Mouse (Mus musculus): ENCODE measurements around the gene Zfp74. TPM values are rescaled to one million over a fixed set of nuclear protein-coding genes. Genes with fewer than 3 reads are reported as not detected.
A peak's percentile ranks its signal among the peaks of the same experiment; 100 is the strongest.

Gene Zfp74
- polyA plus RNA-seq, 2 experiments: 10.5 to 11.0 TPM

- Histone ChIP-seq H3K36me3 (ENCODE audit: control insufficient read depth, insufficient read depth, low read length) (peaks cover 16% of the 10 kb centered on the region; the same call in 1 of the 2 replicates), H3K4me1 (ENCODE audit: control insufficient read depth, insufficient read depth, low read length) (peaks cover 14% of the 10 kb centered on the region), H3K27ac (replicated peaks; ENCODE audit: low read depth, low read length) (peak within 1 kb of the TSS; percentile 93), H3K4me2 (replicated peaks; ENCODE audit: low read depth, low read length, severe bottlenecking) (peak within 1 kb of the TSS; percentile 75), H3K27me3 (ENCODE audit: control insufficient read depth, insufficient read depth, low read length) (no peaks in the 10 kb centered on the region), H3K4me3 (replicated peaks; ENCODE audit: low read length) (peak within 1 kb of the TSS; percentile 59), H3K9me3 (ENCODE audit: control insufficient read depth, low read length) (no peaks in the 10 kb centered on the region), H3K9ac (ENCODE audit: low read depth, low read length, severe bottlenecking) (peak within 1 kb of the TSS; percentile 58)
- TF ChIP-seq POLR2A (IDR thresholded peaks at IDR 0.05; ENCODE audit: borderline replicate concordance, extremely low read depth, insufficient read depth, insufficient read length): 0 out of 2 replicates have a peak, but pooled peaks have one; percentile 27
- peak; percentile 80 for ATAC-seq (ENCODE audit: low FRiP score, low read depth)
- DNase-seq (ENCODE audit: low spot score): peak; percentile 98
- WGBS: under 1% methylated on average over 22 of the region's 22 CpGs
These were observed 47.8 kb downstream of the Zfp74 start, which contains the start of gene Zfp27 for GRCm38 (mm10) chr7:29905966-29906681. TSS of gene Zfp27 (minus strand) at chr7:29906572.

- Histone ChIP-seq H3K9me3 (ENCODE audit: control insufficient read depth, low read length) (no peaks in the 10 kb centered on the region), H3K36me3 (ENCODE audit: control insufficient read depth, insufficient read depth, low read length) (peaks cover 29% of the 10 kb centered on the region), H3K9ac (ENCODE audit: low read depth, low read length, severe bottlenecking) (no peak overlapping the region), H3K27ac (replicated peaks; ENCODE audit: low read depth, low read length) (no peak overlapping the region), H3K4me1 (ENCODE audit: control insufficient read depth, insufficient read depth, low read length) (peaks cover 5% of the 10 kb centered on the region), H3K4me3 (replicated peaks; ENCODE audit: low read length) (no peak overlapping the region), H3K4me2 (replicated peaks; ENCODE audit: low read depth, low read length, severe bottlenecking) (no peak overlapping the region), H3K27me3 (ENCODE audit: control insufficient read depth, insufficient read depth, low read length) (no peaks in the 10 kb centered on the region)
- ATAC-seq (ENCODE audit: low FRiP score, low read depth) (no peak), DNase-seq (ENCODE audit: low spot score) (no peak)
- 94% methylated on average over 4 of the region's 4 CpGs for WGBS
- no peak for TF ChIP-seq POLR2A (IDR thresholded peaks at IDR 0.05; ENCODE audit: borderline replicate concordance, extremely low read depth, insufficient read depth, insufficient read length)
These were observed 49.8 kb downstream of the Zfp74 start for GRCm38 (mm10) chr7:29904101-29904500.

- Histone ChIP-seq H3K4me1 (ENCODE audit: control insufficient read depth, insufficient read depth, low read length) (no peaks in the 10 kb centered on the region), H3K9ac (ENCODE audit: low read depth, low read length, severe bottlenecking) (no peak overlapping the region), H3K4me3 (replicated peaks; ENCODE audit: low read length) (no peak overlapping the region), H3K36me3 (ENCODE audit: control insufficient read depth, insufficient read depth, low read length) (peaks cover 79% of the 10 kb centered on the region), H3K4me2 (replicated peaks; ENCODE audit: low read depth, low read length, severe bottlenecking) (no peak overlapping the region), H3K27ac (replicated peaks; ENCODE audit: low read depth, low read length) (no peak overlapping the region), H3K27me3 (ENCODE audit: control insufficient read depth, insufficient read depth, low read length) (no peaks in the 10 kb centered on the region), H3K9me3 (ENCODE audit: control insufficient read depth, low read length) (peaks cover 38% of the 10 kb centered on the region)
- ATAC-seq (ENCODE audit: low FRiP score, low read depth) (no peak), DNase-seq (ENCODE audit: low spot score) (no peak)
- no peak for TF ChIP-seq POLR2A (IDR thresholded peaks at IDR 0.05; ENCODE audit: borderline replicate concordance, extremely low read depth, insufficient read depth, insufficient read length)
- WGBS: 93% methylated on average over 4 of the region's 4 CpGs
These were observed 55.5 kb downstream of the Zfp74 start for GRCm38 (mm10) chr7:29898351-29898750.

- no peak for DNase-seq (ENCODE audit: low spot score)
- no peak for TF ChIP-seq POLR2A (IDR thresholded peaks at IDR 0.05; ENCODE audit: borderline replicate concordance, extremely low read depth, insufficient read depth, insufficient read length)
- H3K9ac ChIP-seq (ENCODE audit: low read depth, low read length, severe bottlenecking): no peak overlapping the region
- peaks cover 52% of the 10 kb centered on the region for H3K9me3 ChIP-seq (ENCODE audit: control insufficient read depth, low read length)
- no peak for ATAC-seq (ENCODE audit: low FRiP score, low read depth)
- no peak overlapping the region for H3K27ac ChIP-seq (replicated peaks; ENCODE audit: low read depth, low read length)
- peaks cover 64% of the 10 kb centered on the region for H3K36me3 ChIP-seq (ENCODE audit: control insufficient read depth, insufficient read depth, low read length)
- H3K4me1 ChIP-seq (ENCODE audit: control insufficient read depth, insufficient read depth, low read length): no peaks in the 10 kb centered on the region
- H3K4me2 ChIP-seq (replicated peaks; ENCODE audit: low read depth, low read length, severe bottlenecking): no peak overlapping the region
- 99% methylated on average over 4 of the region's 4 CpGs for WGBS
- H3K4me3 ChIP-seq (replicated peaks; ENCODE audit: low read length): no peak overlapping the region
- no peaks in the 10 kb centered on the region for H3K27me3 ChIP-seq (ENCODE audit: control insufficient read depth, insufficient read depth, low read length)
These were observed 61.1 kb downstream of the Zfp74 start for GRCm38 (mm10) chr7:29892756-29893155.

GRCm38 (mm10) chr7:29890501-29890900 is 63.4 kb downstream of the Zfp74 start:
- Histone ChIP-seq H3K27me3 (ENCODE audit: control insufficient read depth, insufficient read depth, low read length) (no peaks in the 10 kb centered on the region), H3K27ac (replicated peaks; ENCODE audit: low read depth, low read length) (no peak overlapping the region), H3K9me3 (ENCODE audit: control insufficient read depth, low read length) (peaks cover 47% of the 10 kb centered on the region), H3K36me3 (ENCODE audit: control insufficient read depth, insufficient read depth, low read length) (peaks cover 44% of the 10 kb centered on the region), H3K4me2 (replicated peaks; ENCODE audit: low read depth, low read length, severe bottlenecking) (no peak overlapping the region), H3K9ac (ENCODE audit: low read depth, low read length, severe bottlenecking) (no peak overlapping the region), H3K4me3 (replicated peaks; ENCODE audit: low read length) (no peak overlapping the region), H3K4me1 (ENCODE audit: control insufficient read depth, insufficient read depth, low read length) (no peaks in the 10 kb centered on the region)
- WGBS: 98% methylated on average over 7 of the region's 7 CpGs
- no peak for TF ChIP-seq POLR2A (IDR thresholded peaks at IDR 0.05; ENCODE audit: borderline replicate concordance, extremely low read depth, insufficient read depth, insufficient read length)
- ATAC-seq (ENCODE audit: low FRiP score, low read depth): no peak
- no peak for DNase-seq (ENCODE audit: low spot score)
